Mouse (Mus musculus): ENCODE data around the gene Prr15l.

The Prr15l gene

GRCm38 (mm10) chr11:96952426-96952825, 24.5 kb downstream of the Prr15l start:
- no peak for DNase-seq

DNA sequence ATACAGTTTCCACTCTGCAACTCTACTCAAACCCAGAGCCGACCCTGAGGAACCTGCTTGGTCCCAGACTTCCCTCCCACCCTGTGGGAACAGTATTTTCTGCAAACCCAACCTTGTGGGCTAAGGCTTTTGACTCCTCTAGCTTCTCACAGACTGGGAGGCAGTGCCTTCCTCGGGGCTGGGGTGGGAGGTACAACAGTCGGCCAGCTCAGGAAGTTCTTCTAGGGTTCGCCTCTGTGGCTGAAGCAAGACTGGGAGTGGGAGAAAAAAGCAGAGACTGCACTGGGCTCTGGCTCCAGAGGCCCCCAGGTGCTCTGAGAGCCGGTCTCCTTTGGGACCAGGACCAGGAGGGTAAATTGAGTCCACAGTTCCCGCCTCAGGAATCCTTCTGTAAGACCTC, 25.0 kb downstream of the Prr15l start:
- no peak for DNase-seq

GRCm38 (mm10) chr11:96955094-96955493, 27.2 kb downstream of the Prr15l start:
- no peak for DNase-seq

DNA sequence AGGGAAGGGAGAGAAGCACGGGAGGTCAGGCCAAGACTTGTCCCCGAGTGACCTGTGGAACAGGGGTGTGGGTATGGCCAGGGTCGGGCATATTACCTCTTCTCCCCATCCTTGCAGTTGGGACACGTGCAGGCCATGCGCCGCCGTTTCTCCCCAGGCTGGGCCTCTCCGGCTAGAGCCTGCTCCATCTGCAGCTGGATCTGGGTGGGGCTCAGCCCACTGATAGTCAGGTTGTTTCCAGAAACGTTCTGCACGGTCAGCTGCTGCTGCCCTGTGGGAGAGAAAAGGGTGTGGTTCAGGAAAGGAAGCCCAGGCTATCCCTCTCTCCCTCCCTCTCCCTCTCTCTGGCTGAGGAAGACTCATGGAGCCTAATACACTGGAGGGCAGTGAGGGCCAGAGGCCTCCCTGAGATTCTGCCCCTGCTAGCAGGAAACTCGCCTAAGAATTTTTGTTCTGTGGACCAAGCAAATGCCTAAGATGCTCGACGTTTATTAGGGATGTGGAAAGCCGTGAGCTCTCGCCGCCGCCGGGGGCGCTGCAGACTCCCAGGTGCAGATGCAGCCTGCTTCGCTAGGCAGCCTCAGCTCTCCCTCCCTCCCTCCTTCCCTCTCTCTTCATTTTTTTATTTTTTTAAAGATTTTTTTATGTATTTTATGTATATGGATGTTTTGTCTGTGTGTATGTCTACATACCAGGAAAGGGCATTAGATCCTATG, 28.3 kb downstream of the Prr15l start:
- no peak for DNase-seq

DNA sequence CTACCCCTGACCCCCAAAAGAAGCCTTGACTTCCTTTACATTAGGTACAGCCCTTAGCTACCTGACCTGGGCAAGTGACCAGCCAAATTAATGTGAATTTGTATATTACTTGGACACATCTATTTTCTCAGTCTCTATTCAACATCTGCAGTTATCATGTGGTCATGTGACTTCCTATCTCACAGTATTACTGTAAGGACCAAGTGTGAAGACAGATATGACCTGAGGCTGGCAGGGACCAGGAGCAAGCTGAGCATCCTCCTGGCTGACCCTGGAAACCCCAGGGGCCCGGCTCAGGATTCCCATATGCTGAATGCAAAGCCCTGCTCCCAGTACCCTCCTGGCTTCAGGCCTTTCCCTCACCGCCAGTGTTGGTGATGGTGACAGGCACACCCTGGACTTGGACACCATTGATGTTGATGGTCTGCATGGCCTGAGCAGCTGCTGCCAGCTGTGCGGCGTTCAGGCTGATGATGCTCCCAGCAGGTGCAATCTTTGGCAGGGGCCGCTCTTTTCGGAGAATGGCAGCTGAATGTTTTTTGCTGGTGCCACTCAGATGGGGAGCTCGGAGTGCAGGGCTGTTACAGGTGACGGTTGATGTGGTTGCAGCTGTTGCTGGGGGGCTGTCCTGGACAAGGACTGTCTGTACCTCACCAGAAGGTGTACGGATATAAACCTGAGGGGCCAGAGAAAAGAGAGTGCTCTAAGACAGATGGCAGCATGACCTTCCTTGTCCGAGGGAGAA, 29.3 kb downstream of the Prr15l start:
- no peak for DNase-seq

GRCm38 (mm10) chr11:96963580-96963979, 35.7 kb downstream of the Prr15l start:
- peak; percentile 94 to 95 for DNase-seq

DNA sequence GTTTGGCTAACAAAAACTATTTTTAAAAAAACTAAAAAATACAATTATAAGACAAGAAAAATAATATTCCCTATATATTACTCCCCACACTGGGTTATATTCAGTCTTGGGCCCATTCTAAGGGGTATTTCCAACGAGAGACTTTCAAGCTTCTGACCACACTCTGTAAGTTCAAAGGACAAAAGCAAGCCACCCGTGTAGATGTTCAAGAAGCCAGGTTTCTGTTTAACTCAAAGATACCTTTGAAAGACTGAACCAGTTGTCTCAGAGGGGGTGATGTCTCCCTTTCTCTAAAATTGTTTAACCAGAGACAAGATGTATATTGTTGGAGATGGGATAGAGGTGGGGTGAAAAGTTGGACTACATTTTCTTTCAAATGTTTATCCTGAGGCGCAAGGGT, 38.3 kb downstream of the Prr15l start:
- DNase-seq = no peak

- DNase-seq = no peak
Observed at GRCm38 (mm10) chr11:96966914-96967543, 39.1 kb downstream of the Prr15l start.

- no peak for DNase-seq
Observed at GRCm38 (mm10) chr11:96967544-96968269, 39.8 kb downstream of the Prr15l start.

DNA sequence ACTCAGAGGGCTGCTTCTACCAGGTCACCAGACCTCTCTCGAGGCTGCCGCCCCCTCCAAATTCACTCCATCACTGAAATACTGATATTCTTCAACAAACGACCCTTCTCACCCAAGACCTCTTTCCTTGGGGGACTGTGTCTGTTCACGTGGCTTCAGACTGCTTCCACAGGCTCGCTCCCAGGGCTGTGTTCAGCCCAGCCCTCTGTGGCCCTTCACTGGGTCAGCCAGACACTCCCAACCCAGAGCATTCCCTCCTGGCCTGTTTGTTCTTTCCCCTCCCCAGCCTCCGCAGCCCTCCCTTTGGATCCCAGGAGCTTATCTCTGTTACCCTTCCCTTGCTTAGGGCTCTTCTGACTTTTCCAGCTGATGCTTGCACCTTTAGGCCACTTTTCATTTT, 40.6 kb downstream of the Prr15l start:
- no peak for DNase-seq

- peak in 1 of 2 experiments; percentile 48 for DNase-seq
Observed at GRCm38 (mm10) chr11:96969280-96969722, 41.4 kb downstream of the Prr15l start.

DNA sequence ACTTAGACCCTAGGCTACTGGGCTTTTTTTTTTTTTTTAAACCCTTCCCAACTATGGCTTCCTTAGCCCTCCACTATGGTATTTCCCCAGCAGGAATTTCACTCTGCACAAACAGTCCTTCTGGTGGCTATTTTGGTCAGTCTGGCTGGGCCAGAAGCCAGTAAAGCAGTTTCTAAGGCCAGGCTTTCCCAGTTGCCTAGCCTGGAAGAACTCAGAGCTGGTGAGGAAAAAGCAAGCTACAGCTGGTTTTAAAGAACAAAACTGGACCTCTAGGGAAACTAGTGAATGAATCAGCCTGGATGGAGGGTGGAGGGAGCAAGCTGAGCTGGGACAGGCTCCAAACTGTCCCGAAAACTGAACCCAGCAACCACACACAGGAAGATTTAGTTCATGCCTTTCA, 41.8 kb downstream of the Prr15l start:
- peak; percentile 72 to 83 for DNase-seq

DNA sequence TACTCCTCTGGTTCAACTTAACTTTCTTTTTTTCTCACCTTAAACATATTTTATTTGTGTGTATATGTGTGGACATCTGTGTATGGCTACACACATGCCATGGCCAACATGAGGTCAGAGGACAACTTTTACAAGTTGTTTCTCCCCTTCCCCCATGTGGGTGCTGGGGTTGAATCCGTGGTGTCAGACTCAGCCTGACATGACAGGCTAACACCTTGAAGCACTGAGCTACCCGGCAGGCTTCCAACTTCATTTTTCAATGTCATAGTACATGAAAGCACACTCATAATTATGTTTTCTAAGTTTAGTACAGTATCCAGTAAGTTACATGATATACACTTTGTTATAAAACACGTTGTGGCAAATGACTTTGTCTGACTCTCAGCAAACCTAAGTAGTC, 42.4 kb downstream of the Prr15l start:
- DNase-seq = no peak

- no peak for DNase-seq
Observed at GRCm38 (mm10) chr11:96972906-96973305, 45.0 kb downstream of the Prr15l start.

- peak; percentile 55 to 69 for DNase-seq
Observed at GRCm38 (mm10) chr11:96973426-96973964, 45.6 kb downstream of the Prr15l start.

DNA sequence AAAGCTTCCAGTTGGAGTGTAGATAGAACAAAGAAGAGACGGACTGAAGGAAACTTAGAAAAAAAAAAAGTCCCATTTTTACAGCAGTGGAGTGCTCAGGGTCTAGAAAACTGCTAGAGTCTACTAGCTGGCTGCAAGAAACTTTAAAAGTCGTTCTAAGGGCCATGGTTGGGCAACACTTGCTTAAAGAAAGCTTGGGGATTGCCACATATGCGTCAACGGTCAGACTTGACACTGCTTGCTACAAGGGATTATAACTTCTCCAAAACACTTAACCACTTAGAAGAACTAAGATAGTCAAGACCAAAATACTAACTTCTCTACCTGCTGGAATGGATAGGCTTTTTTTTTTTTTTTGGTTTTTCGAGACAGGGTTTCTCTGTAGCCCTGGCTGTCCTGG, 46.9 kb downstream of the Prr15l start:
- DNase-seq = no peak

DNA sequence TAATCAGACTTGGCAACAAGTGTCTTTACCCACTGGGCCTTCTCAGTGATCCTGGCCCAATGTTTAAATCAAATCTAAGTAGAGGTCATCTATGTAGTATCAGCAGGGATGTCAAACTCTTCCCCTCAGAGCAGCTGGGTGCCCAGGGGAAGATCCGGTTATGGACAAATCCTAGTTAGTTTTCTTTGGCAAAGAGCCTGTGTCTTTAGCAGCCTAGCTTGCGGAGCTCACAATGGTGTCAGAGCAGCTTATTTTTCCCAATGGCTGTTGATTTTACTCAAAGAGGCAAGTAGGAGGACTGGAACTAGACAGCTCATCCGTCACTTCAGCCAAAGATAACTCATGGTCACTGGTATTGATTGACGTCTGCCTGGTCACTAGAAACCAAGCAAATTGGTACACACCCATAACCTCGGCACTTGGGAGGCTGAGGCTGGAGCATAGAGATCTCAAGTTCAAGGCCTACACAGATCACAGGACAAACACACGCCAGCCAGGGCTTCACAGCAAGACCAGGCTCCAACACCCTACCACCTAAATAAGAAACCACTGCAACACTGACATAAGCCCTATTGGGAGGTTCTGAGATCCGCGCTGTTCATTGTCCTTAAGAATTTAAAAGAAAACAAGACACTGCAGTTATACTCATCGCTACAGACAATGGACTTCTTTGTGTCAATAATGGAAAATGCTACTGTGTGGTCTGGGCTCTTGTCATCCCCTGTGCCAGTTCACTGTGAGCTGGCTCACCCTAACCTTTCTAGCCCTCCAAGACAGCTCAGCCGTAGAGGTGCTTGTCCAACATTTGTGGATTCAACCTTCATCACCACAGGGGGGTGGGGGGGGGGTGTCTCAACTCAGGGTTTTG, 47.8 kb downstream of the Prr15l start:
- no peak for DNase-seq

- DNase-seq = no peak
Observed at GRCm38 (mm10) chr11:96976379-96976687, 48.4 kb downstream of the Prr15l start.

GRCm38 (mm10) chr11:96976911-96977591, 49.1 kb downstream of the Prr15l start:
- DNase-seq = peak; percentile 77 to 85

DNA sequence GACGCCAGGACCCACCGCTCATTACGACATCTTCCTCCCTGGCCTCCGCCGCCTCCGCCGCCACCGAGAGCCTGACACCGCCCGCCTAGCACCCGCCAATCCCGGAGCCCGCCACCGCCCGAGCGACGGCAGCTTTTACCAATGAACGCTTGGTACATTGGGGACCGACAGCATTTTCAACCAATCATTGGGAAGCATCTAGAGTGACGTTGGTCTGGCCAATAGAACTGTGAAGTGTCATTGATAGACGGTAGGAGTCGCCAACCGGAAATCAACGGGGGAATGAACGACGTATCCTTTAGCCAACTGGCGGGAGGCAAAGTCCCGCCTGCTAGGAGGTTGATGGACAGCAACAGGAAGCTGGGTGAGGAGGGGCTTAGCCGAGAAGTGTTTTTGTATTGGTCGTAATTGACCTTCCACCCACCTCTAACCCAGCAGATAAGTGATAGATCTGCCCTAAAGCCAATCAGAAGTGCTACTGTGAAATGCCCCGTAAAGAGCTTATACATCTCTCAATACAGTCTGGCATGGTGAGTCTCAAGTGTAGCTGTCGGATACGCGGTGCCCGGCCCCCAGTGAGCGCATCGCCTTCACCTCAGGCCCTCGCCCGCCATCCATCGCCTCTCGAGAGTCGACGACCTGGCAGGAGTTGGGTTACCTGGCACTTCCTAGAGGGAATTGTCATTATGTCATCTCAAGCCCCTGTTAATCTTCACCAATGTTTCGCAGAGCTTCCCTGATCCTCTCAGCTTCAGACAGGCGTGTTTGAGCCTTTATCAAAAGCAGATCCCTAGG, 49.9 kb downstream of the Prr15l start:
- DNase-seq = peak; percentile 98 to 99
